Mouse (Mus musculus) adrenal gland, adult 8-10 months (tissue): ENCODE results near the gene Sycp1. TPM values are rescaled to one million over a fixed set of nuclear protein-coding genes. Genes with fewer than 3 reads are reported as not detected.

ENCODE experiments used
- DNase-seq: peaks from one replicate; pipeline ENCODE4 v3.0.0; 2022
- total RNA-seq, 4 experiments: library from RNA; stranded (reverse); gene quantifications; 2 replicates each; pipeline ENCODE4 v1.2.4; 2022

Gene Sycp1
- total RNA-seq: not detected

- no peak for DNase-seq
Observed at GRCm38 (mm10) chr3:102935451-102936354, at the start of gene Sycp1. TSS of gene Sycp1 (minus strand) at chr3:102936100.

GRCm38 (mm10) chr3:102980349-102980736, 44.4 kb upstream of the Sycp1 start:
- DNase-seq: no peak

- no peak for DNase-seq
Observed at GRCm38 (mm10) chr3:102979550-102980348, 43.8 kb upstream of the Sycp1 start.

GRCm38 (mm10) chr3:102976906-102977305, 41.0 kb upstream of the Sycp1 start:
- no peak for DNase-seq

GRCm38 (mm10) chr3:102970508-102970907, 34.6 kb upstream of the Sycp1 start:
- no peak for DNase-seq

DNA sequence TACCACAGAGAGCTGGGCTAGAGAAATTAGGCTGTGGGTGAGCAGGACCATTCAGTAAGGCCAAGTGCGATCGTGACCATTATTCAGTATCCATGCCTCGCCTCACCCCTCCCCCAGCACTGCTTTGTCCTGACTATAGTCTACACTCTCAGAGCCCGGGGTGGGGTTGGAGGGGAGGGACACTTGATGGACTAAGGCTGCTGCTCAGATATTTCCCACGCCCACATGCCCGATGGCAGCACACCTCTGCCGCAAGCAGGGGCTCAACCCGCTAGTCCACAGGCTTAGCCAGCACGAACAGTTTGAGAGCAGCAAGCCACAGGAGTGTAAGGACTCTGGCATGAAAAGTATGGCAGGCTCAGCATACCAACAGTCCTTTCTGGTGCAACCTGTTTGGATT, 34.2 kb upstream of the Sycp1 start:
- no peak for DNase-seq

DNA sequence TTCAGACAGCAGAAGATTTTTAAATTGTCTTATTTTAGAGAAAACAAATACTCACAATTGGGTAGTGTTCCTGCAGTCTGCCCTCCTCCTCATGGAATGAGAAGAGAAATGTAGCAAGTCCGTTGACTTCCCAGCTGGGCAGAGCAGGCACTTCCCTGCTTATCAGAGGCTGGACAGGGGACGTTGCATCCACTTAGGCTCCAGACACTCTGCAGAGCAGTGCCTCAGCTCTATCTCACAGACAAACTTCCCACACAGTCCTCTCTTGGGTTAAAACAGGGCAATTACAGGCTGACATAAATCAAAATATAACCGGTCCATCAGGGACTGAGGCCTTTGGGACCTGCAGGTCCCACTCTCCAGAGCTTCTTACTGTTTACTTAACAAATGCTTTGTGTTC, 28.1 kb upstream of the Sycp1 start, which contains the start of gene Nr1h5:
TSS of gene Nr1h5 (minus strand) at position 101 of the 400 bp plus-strand sequence.
- DNase-seq: no peak

GRCm38 (mm10) chr3:102955596-102955995, 19.7 kb upstream of the Sycp1 start:
- no peak for DNase-seq

DNA sequence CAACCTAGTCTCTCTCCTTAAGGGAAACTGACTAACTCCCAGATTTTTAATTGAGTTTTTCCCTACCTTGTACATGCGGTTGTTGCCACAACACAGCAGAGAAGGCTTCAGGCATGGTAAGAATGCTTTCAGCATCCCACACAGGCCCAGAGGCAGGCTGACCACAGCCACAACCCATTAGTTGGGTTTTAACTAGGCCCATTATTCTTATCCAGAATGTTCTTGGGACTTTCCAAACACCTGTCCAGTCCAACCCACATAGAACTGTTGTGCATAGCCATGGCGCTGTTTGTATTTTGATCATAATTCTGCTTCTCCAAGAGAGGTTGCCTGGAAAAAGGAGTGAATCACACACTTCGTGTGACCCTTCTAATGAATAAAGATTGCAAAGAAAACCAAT, 19.2 kb upstream of the Sycp1 start:
- no peak for DNase-seq

DNA sequence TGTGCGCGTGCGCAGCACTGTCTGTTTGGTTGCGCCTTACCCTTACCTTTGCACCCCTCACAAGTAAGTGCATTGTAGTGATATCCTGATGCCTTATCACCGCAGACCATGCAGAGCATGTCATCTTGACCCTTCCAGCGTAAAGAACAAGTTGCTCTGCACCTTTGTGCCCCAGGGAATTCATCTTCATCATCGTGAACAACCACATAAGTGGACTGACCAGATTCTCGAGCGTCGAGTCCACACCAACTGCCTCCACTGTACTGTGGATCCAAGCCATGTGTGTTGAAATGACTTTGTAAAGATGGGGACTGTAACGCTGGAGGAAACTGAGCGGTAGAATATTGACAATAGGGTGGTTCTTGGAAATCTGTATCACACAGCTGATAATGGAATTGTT, 18.6 kb upstream of the Sycp1 start:
- DNase-seq: no peak

GRCm38 (mm10) chr3:102946861-102947260, 11.0 kb upstream of the Sycp1 start:
- no peak for DNase-seq

DNA sequence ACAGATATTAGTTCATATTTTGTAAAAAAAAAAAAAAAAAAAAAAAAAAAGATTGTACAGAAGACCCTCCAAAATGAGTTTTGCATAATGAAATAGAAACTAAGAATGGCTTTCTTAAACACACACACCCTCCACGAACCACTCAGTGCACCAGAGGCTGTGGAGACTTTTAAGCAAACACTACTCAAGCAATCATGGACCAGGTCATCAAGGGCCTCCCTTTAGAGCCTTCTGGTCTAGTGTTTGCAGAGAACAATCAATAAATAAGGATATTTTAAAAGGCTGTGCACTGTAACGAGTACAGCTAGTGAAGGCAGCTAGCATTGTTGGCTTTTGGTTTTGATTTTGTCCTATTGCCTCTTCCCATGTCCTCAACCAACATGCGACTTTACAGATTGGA, 10.4 kb upstream of the Sycp1 start:
- DNase-seq: no peak

DNA sequence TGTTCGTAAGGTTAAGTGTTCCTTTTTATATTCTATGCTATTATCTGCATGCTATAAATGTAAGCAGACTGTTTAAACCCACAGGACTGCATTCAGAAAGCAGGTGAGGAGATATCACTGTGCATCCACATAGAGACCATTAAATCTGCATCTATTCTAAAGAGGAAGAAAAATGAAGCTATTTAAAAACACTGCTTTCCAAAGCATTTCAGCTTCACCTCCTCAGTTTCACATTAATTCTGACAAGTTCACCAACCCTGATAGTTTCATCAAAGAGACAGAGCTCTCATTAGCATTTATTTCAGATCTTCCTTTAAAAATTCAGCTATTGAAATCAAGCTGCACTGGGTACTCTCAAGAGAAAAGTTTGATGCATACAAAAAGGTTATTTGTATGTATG, 2.2 kb upstream of the Sycp1 start:
- no peak for DNase-seq

DNA sequence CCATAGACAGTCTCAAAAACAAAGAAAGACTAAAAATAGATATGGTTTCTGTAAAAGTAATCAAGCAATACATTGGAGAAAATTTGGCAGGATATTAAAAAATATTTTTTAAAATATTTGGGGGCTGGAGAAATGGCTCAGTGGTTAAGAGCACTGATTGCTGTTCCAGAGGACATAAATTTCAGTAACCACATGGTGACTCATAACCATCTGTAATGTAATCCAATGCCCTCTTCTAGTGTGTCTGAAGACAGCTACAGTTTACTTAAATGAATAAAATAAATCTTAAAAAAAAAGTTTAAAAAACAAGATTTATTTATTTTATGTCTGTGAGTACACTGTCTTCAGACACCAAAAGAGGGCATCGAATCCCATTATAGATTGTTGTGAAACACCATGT, 36.8 kb downstream of the Sycp1 start:
- no peak for DNase-seq

DNA sequence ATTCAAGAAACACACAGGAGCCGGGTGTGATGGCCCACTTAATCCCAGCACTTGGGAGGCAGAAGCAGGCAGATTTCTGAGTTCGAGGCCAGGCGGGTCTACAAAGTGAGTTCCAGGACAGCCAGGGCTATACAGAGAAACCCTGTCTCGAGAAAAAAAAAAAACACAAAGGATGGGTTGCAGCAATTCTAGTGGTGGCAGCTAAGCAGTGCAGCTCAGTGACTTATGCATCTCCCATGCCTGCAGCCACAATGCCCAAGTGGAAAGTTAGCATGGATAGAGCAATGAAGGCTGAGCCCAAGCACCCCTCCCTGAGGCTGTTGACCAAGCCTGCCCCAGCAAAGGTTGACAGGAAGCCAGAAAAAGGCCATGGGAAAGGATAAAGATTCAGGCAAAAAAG, 55.4 kb downstream of the Sycp1 start:
- DNase-seq: no peak

DNA sequence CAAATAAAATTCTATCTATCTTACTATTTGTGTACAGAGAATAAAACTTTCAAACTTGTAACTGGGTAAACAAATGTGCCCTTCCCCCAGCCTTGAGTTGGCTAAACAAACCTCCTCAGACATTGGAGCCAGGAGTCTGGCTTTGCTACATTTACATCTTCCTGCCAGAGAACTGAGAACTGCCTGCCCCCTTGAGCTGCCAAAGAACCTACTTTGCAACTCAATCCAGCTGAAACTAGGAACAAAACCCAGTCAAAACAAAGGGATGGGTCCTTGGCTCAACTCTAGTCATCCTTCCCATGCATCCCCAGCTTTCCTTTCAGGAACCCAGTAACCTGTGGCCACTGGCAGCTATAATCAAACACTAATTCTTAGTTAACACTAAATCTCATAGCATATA, 87.2 kb downstream of the Sycp1 start:
- no peak for DNase-seq

- DNase-seq: no peak
Observed at GRCm38 (mm10) chr3:102842386-102842785, 93.5 kb downstream of the Sycp1 start.

GRCm38 (mm10) chr3:102803937-102804336, 132.0 kb downstream of the Sycp1 start:
- DNase-seq: peak; percentile 14

DNA sequence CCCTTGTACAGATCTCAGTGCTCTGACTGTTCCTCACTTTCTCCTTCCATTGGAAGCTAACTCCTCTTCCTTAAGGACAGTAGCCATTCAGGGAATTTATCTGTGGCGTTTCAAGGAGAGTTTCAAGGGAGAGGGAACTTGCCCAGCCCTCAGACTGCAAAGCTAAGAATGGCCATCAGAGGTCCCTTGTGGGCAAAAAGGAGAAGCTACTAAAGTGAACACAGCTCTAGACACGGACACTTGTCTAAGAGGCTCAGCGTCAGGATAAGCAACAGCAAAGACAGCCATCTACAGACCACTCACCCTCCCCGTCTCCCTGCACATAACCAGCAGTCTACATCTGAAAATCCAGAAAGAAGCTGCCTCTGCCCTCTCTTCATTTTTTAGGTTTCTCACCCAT, 148.5 kb downstream of the Sycp1 start:
- DNase-seq: no peak

GRCm38 (mm10) chr3:102782618-102783017, 153.3 kb downstream of the Sycp1 start, which contains the start of gene Tshb:
TSS of gene Tshb (minus strand) at chr3:102782718.
- DNase-seq: no peak

GRCm38 (mm10) chr3:102773018-102773417, 162.9 kb downstream of the Sycp1 start:
- no peak for DNase-seq
